Mouse (Mus musculus) small intestine, adult 2 months (tissue): Measurements from ENCODE around the gene Tomm40. TPM values are rescaled to one million over a fixed set of nuclear protein-coding genes. Genes with fewer than 3 reads are reported as not detected.
A peak's percentile ranks its signal among the peaks of the same experiment; 100 is the strongest.

ENCODE experiments used
- H3K27ac ChIP-seq: fragments of 200-500 bp; 2 replicates; pipeline ENCODE4 v1.5.1; 2012; ENCODE audit warnings: low read depth, low read length, control low read depth, inconsistent platforms; ENCODE audit not compliant: insufficient read depth
- H3K27me3 ChIP-seq: fragments of 200-500 bp; 2 replicates; pipeline ENCODE4 v1.6.1; 2012; ENCODE audit warnings: mild to moderate bottlenecking, moderate library complexity, low read length, inconsistent platforms; ENCODE audit not compliant: control insufficient read depth, insufficient read depth
- H3K36me3 ChIP-seq: fragments of 200-500 bp; 2 replicates; pipeline ENCODE4 v1.6.1; 2012; ENCODE audit warnings: mild to moderate bottlenecking, low read length, control low read depth, inconsistent platforms; ENCODE audit not compliant: control insufficient read depth, insufficient read depth
- H3K4me1 ChIP-seq: fragments of 200-500 bp; 2 replicates; pipeline ENCODE4 v1.6.1; 2012; ENCODE audit warnings: low read length, inconsistent platforms, mixed read lengths; ENCODE audit not compliant: control insufficient read depth, insufficient read depth, insufficient read length
- H3K4me3 ChIP-seq: fragments of 200-500 bp; 2 replicates; pipeline ENCODE4 v1.5.1; 2012; ENCODE audit warnings: low read depth, mild to moderate bottlenecking, control low read depth, inconsistent platforms, low read length, moderate library complexity
- CTCF ChIP-seq: fragments of 200-500 bp; IDR thresholded peaks from 2 replicates; pipeline ENCODE4 v1.5.1; 2012; ENCODE audit warnings: low read depth, mild to moderate bottlenecking, control low read depth, inconsistent platforms, low read length, moderate library complexity, mixed read lengths; ENCODE audit not compliant: insufficient replicate concordance, insufficient read length; ENCODE audit errors: extremely low read depth
- POLR2A ChIP-seq: fragments of 200-500 bp; IDR thresholded peaks from 2 replicates; pipeline ENCODE4 v1.6.1; 2012; ENCODE audit warnings: low read depth, mild to moderate bottlenecking, control low read depth, inconsistent platforms, low read length, moderate library complexity
- WGBS: fragments of 180-500 bp; shearing (Covaris S2); methylation state at CpG from one replicate; pipeline ENCODE4 v1.1.7; 2018; 5-methylcytosine and 5-hydroxymethylcytosine counted together
- polyA plus RNA-seq: library from polyadenylated mRNA; depleted of rRNA; stranded (reverse); fragments of >200 nt; gene quantifications from 2 replicates; pipeline ENCODE4 v1.2.3, GENCODE M21; 2012

The Tomm40 gene
- polyA plus RNA-seq, 1 experiment: 72.9 TPM

- Histone ChIP-seq H3K27me3 (no peaks in the 10 kb centered on the region), H3K4me3 (no peak overlapping the region), H3K27ac (peak overlapping the region; percentile 44; the same call in 1 of the 2 replicates), H3K4me1 (peaks cover 23% of the 10 kb centered on the region), H3K36me3 (no peaks in the 10 kb centered on the region)
- no peak for TF ChIP-seq CTCF
- TF ChIP-seq POLR2A: no peak
- 88% methylated on average over 2 of the region's 2 CpGs for WGBS
Observed at GRCm38 (mm10) chr7:19755008-19755407, 39.8 kb upstream of the Tomm40 start.

GRCm38 (mm10) chr7:19754065-19754464, 38.8 kb upstream of the Tomm40 start:
- Histone ChIP-seq H3K36me3 (no peaks in the 10 kb centered on the region), H3K4me1 (peaks cover 21% of the 10 kb centered on the region), H3K27me3 (no peaks in the 10 kb centered on the region), H3K27ac (peak overlapping the region; percentile 11; the same call in 1 of the 2 replicates), H3K4me3 (no peak overlapping the region)
- 82% methylated on average over 1 of the region's 1 CpGs for WGBS
- TF ChIP-seq POLR2A (no peak), CTCF (no peak)

- Histone ChIP-seq H3K27me3 (no peaks in the 10 kb centered on the region), H3K36me3 (no peaks in the 10 kb centered on the region), H3K4me3 (no peak overlapping the region), H3K4me1 (peaks cover 20% of the 10 kb centered on the region), H3K27ac (no peak overlapping the region; the same call in 1 of the 2 replicates)
- TF ChIP-seq POLR2A (no peak), CTCF (no peak)
- WGBS: 17% methylated on average over 7 of the region's 7 CpGs
Observed at GRCm38 (mm10) chr7:19753587-19753986, 38.3 kb upstream of the Tomm40 start.

GRCm38 (mm10) chr7:19752652-19753051, 37.4 kb upstream of the Tomm40 start:
- TF ChIP-seq CTCF: peak; percentile 57; the same call in 1 of the 2 replicates
- no peak for TF ChIP-seq POLR2A
- Histone ChIP-seq H3K27me3 (no peaks in the 10 kb centered on the region), H3K4me1 (peaks cover 14% of the 10 kb centered on the region), H3K36me3 (no peaks in the 10 kb centered on the region), H3K27ac (no peak overlapping the region), H3K4me3 (no peak overlapping the region)
- WGBS: 81% methylated on average over 8 of the region's 8 CpGs

- H3K4me1 ChIP-seq: peaks cover 16% of the 10 kb centered on the region
- no peaks in the 10 kb centered on the region for H3K36me3 ChIP-seq
- no peaks in the 10 kb centered on the region for H3K27me3 ChIP-seq
- no peak overlapping the region for H3K4me3 ChIP-seq
- TF ChIP-seq POLR2A (no peak), CTCF (no peak)
- no peak overlapping the region; the same call in 1 of the 2 replicates for H3K27ac ChIP-seq
- 14% methylated on average over 4 of the region's 4 CpGs for WGBS
Observed at GRCm38 (mm10) chr7:19751070-19751383, 35.8 kb upstream of the Tomm40 start.

GRCm38 (mm10) chr7:19750217-19751069, 35.2 kb upstream of the Tomm40 start, which contains the start of gene Nectin2:
Nectin2 (minus strand) TSS chr7:19750483.
- TF ChIP-seq CTCF: peak; percentile 92
- TF ChIP-seq POLR2A: peak; percentile 59; the same call in 1 of the 2 replicates
- H3K4me1 ChIP-seq: peaks cover 19% of the 10 kb centered on the region
- H3K27ac ChIP-seq: peak within 1 kb of the TSS; percentile 98
- no peaks in the 10 kb centered on the region for H3K36me3 ChIP-seq
- WGBS: 12% methylated on average over 19 of the region's 19 CpGs
- peak within 1 kb of the TSS; percentile 92 for H3K4me3 ChIP-seq
- H3K27me3 ChIP-seq: no peaks in the 10 kb centered on the region
